Comparison of ENCODE assay signal across 8 mouse cellular contexts in the genomic region with DNA sequence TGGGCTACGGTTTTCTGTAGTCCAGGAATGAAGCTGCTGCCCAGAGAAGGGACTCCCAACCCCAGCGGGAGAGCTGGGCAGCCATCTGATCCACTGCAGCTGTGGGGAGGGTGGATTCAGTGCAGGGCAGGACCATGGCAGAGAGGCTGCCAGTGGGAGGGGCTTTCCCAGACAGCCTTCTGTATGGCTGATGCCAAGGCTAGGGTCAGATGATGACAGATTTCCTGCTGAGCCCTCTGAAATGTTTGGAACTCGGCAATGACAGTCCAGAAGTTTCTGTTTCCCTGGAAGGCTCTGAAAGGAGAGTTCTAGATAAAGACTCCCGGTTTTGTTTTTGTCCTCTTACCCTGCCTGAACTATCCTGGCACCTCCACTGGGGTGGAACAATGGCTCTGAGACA. TPM values are rescaled to one million over a fixed set of nuclear protein-coding genes. Genes with fewer than 3 reads are reported as not detected.
DNase-seq lines count a peak whose midpoint lies in the region; ATAC-seq and TF ChIP-seq lines count a peak whose summit lies in the region.

No protein-coding gene starts in this region.

- no peak for TF ChIP-seq EP300 in MEL (IDR thresholded peaks at IDR 0.05; ENCODE audit: low read depth in 1 of 2, low read length in 2 of 2)
- TF ChIP-seq EP300 in heart, postnatal 0 days (IDR thresholded peaks at IDR 0.05; ENCODE audit: low read depth) = no peak

- 0 out of 2 replicates have a peak, but pooled peaks have one; percentile 13 for ATAC-seq in common myeloid progenitor, adult 5-6 weeks (replicated peaks; ENCODE audit: low read depth, poor library complexity, severe bottlenecking)
- peak; percentile 84 for ATAC-seq in heart, postnatal 0 days (ENCODE audit: insufficient read depth, low read depth)
- ATAC-seq in limb, embryonic 14.5 days (ENCODE audit: low FRiP score, low read depth) = peak; percentile 36; the same call in 1 of the 2 replicates

- peak overlapping the region; percentile 96 for H3K27ac ChIP-seq in MEL (ENCODE audit: control insufficient read depth, low read depth, low read length)
- peak overlapping the region; percentile 95 for H3K27ac ChIP-seq in heart, postnatal 0 days (ENCODE audit: low read depth)
- H3K27ac ChIP-seq in limb, embryonic 14.5 days (replicated peaks; ENCODE audit: low read depth, low read length) = no peak overlapping the region; the same call in 1 of the 2 replicates
- H3K27ac ChIP-seq in midbrain, embryonic 10.5 days (replicated peaks) = no peak overlapping the region

- peak overlapping the region; percentile 71 for H3K9ac ChIP-seq in MEL (ENCODE audit: control insufficient read depth, low read depth, low read length, poor library complexity, severe bottlenecking)
- peak overlapping the region; percentile 31; the same call in 1 of the 2 replicates for H3K9ac ChIP-seq in heart, postnatal 0 days (replicated peaks; ENCODE audit: low read depth, low read length)
- H3K9ac ChIP-seq in limb, embryonic 14.5 days (ENCODE audit: low read depth, low read length, severe bottlenecking) = no peak overlapping the region

- H3K27me3 ChIP-seq in MEL (ENCODE audit: control insufficient read depth in 1 of 2, insufficient read depth in 2 of 2, low read length in 2 of 2) = no peaks in the 10 kb centered on the region
- H3K27me3 ChIP-seq in heart, postnatal 0 days (ENCODE audit: control insufficient read depth, insufficient read depth, low read length) = no peaks in the 10 kb centered on the region
- 0 out of 2 replicates have a peak, but pooled peaks cover 3% of the 10 kb centered on the region for H3K27me3 ChIP-seq in limb, embryonic 14.5 days (ENCODE audit: control insufficient read depth, insufficient read depth, low read length)
- no peaks in the 10 kb centered on the region for H3K27me3 ChIP-seq in midbrain, embryonic 10.5 days (ENCODE audit: low read depth, poor library complexity, severe bottlenecking)

- WGBS in heart, postnatal 0 days = 8% methylated on average over 4 of the region's 4 CpGs
- WGBS in limb, embryonic 14.5 days = 47% methylated on average over 4 of the region's 4 CpGs
- WGBS in midbrain, embryonic 10.5 days = 65% methylated on average over 4 of the region's 4 CpGs

- H3K4me1 ChIP-seq in MEL (ENCODE audit: control insufficient read depth in 1 of 2, insufficient read depth in 2 of 2, low read length in 2 of 2) = peaks cover 0 to 8% of the 10 kb centered on the region in 2 experiments; a peak in 2 of 4 replicates
- peaks cover 43% of the 10 kb centered on the region for H3K4me1 ChIP-seq in heart, postnatal 0 days (ENCODE audit: control insufficient read depth, insufficient read depth)
- H3K4me1 ChIP-seq in limb, embryonic 14.5 days (ENCODE audit: control insufficient read depth, insufficient read depth, low read length) = peaks cover 12% of the 10 kb centered on the region
- peaks cover 15% of the 10 kb centered on the region; the same call in 1 of the 2 replicates for H3K4me1 ChIP-seq in midbrain, embryonic 10.5 days

- peak overlapping the region; percentile 43 for H3K4me2 ChIP-seq in heart, postnatal 0 days (ENCODE audit: low read depth, low read length)
- H3K4me2 ChIP-seq in limb, embryonic 14.5 days (replicated peaks; ENCODE audit: low read depth, low read length, severe bottlenecking) = no peak overlapping the region

- peak; percentile 36 for DNase-seq in cerebellum, adult 11-12 months
- no peak for DNase-seq in cerebellum, adult 8-10 months
- DNase-seq in MEL (ENCODE audit: low read depth, low spot score) = peak; percentile 72
- DNase-seq in heart, postnatal 0 days (ENCODE audit: low spot score) = peak; percentile 90
- DNase-seq in limb, embryonic 14.5 days (ENCODE audit: low spot score) = peak; percentile 25
- DNase-seq in skeletal muscle tissue, adult 2 months (ENCODE audit: low read depth, low spot score) = peak; percentile 77
- DNase-seq in midbrain, embryonic 10.5 days (ENCODE audit: low spot score) = no peak

- peaks cover 0 to 7% of the 10 kb centered on the region in 2 experiments; a peak in 2 of 4 replicates for H3K36me3 ChIP-seq in MEL (ENCODE audit: control insufficient read depth in 1 of 2, insufficient read depth in 2 of 2, low read length in 2 of 2)
- 0 out of 2 replicates have a peak, but pooled peaks cover 6% of the 10 kb centered on the region for H3K36me3 ChIP-seq in heart, postnatal 0 days (replicated peaks; ENCODE audit: control insufficient read depth, insufficient read depth, low read length)
- H3K36me3 ChIP-seq in limb, embryonic 14.5 days (ENCODE audit: control insufficient read depth, insufficient read depth, low read length) = peaks cover 30% of the 10 kb centered on the region
- peaks cover 36% of the 10 kb centered on the region for H3K36me3 ChIP-seq in midbrain, embryonic 10.5 days

- no peak for TF ChIP-seq RAD21 in MEL (IDR thresholded peaks at IDR 0.05; ENCODE audit: low read depth, low read length)

- no peak for TF ChIP-seq POLR2A in MEL (IDR thresholded peaks at IDR 0.05; ENCODE audit: control insufficient read depth in 1 of 2, insufficient read depth in 1 of 2, low read depth in 1 of 2, low read length in 2 of 2, poor library complexity in 1 of 2)
- TF ChIP-seq POLR2A in limb, embryonic 14.5 days (IDR thresholded peaks at IDR 0.05; ENCODE audit: borderline replicate concordance, extremely low read depth, insufficient read depth, insufficient read length) = no peak

- H3K4me3 ChIP-seq in MEL (ENCODE audit: control insufficient read depth in 1 of 2, insufficient read depth in 1 of 2, low read depth in 2 of 2, low read length in 2 of 2) = peak overlapping the region; percentile 53 to 73
- H3K4me3 ChIP-seq in heart, postnatal 0 days (ENCODE audit: low read depth, low read length) = no peak overlapping the region
- no peak overlapping the region for H3K4me3 ChIP-seq in limb, embryonic 14.5 days (replicated peaks; ENCODE audit: low read length)
- H3K4me3 ChIP-seq in midbrain, embryonic 10.5 days = no peak overlapping the region

- no peak for TF ChIP-seq CTCF in MEL (IDR thresholded peaks at IDR 0.05 in 2 of 3, conservative IDR thresholded peaks at IDR 0.05 in 1 of 3; ENCODE audit: control insufficient read depth in 1 of 3, insufficient read depth in 1 of 3, low read depth in 2 of 3, low read length in 3 of 3, poor library complexity in 1 of 3, severe bottlenecking in 1 of 3)
- TF ChIP-seq CTCF in heart, postnatal 0 days (IDR thresholded peaks at IDR 0.05; ENCODE audit: low read depth) = no peak

- H3K79me2 ChIP-seq in MEL (ENCODE audit: control insufficient read depth, insufficient read depth, low read length, poor library complexity) = no peaks in the 10 kb centered on the region; the same call in 1 of the 2 replicates

- H3K9me3 ChIP-seq in MEL (replicated peaks; ENCODE audit: insufficient read depth, low read length) = no peaks in the 10 kb centered on the region
- H3K9me3 ChIP-seq in heart, postnatal 0 days (replicated peaks; ENCODE audit: control insufficient read depth, low read length) = no peaks in the 10 kb centered on the region
- peaks cover 4% of the 10 kb centered on the region; the same call in 1 of the 2 replicates for H3K9me3 ChIP-seq in limb, embryonic 14.5 days (ENCODE audit: control insufficient read depth, low read length)
- H3K9me3 ChIP-seq in midbrain, embryonic 10.5 days (replicated peaks) = peaks cover 6% of the 10 kb centered on the region; the same call in 1 of the 2 replicates

TF ChIP-seq in MEL, 35 proteins besides CTCF, POLR2A, EP300 and RAD21 (continues in another document):
- no peak for TF ChIP-seq USF2 (IDR thresholded peaks at IDR 0.05; ENCODE audit: borderline replicate concordance in 1 of 2, insufficient read depth in 1 of 2, low read depth in 1 of 2, low read length in 2 of 2)
- TF ChIP-seq NELFE (IDR thresholded peaks at IDR 0.05; ENCODE audit: low read depth, low read length) = no peak
- TF ChIP-seq KAT2A (conservative IDR thresholded peaks at IDR 0.05; ENCODE audit: low read depth, low read length) = no peak
- TF ChIP-seq MAFK (IDR thresholded peaks at IDR 0.05; ENCODE audit: borderline replicate concordance, low read depth, low read length) = no peak
- TF ChIP-seq GABPA (IDR thresholded peaks at IDR 0.05; ENCODE audit: low read depth, low read length) = no peak
- TF ChIP-seq TBP (IDR thresholded peaks at IDR 0.05; ENCODE audit: low read depth, low read length) = no peak
- TF ChIP-seq MYB (IDR thresholded peaks at IDR 0.05; ENCODE audit: low read depth, low read length) = no peak
- TF ChIP-seq MAX (IDR thresholded peaks at IDR 0.05; ENCODE audit: low read length) = no peak
- TF ChIP-seq BHLHE40 (IDR thresholded peaks at IDR 0.05; ENCODE audit: borderline replicate concordance, low read depth, low read length) = no peak
- TF ChIP-seq CHD2 (IDR thresholded peaks at IDR 0.05; ENCODE audit: low read length) = no peak
- no peak; the same call in 1 of the 2 replicates for TF ChIP-seq HCFC1 (IDR thresholded peaks at IDR 0.05; ENCODE audit: low read depth, low read length)
- TF ChIP-seq ZNF384 (IDR thresholded peaks at IDR 0.05; ENCODE audit: low read depth, low read length) = no peak
- no peak for TF ChIP-seq TAL1 (IDR thresholded peaks at IDR 0.05; ENCODE audit: low read length)
- TF ChIP-seq JUND (IDR thresholded peaks at IDR 0.05; ENCODE audit: low read depth, low read length) = no peak

RNA-seq across cellular contexts. Expression of gene Clic4, which starts 40.1 kb away (rescaled TPM):
- total RNA-seq in MEL (2012; rRNA removed) = 32.9 and 51.1 TPM in 2 replicates
- 100 to 1,000 TPM in 1 of 2 experiments, 10 to 100 TPM in 1; 83.8 to 274 TPM for polyA plus RNA-seq in MEL (2012; ENCODE audit: insufficient read depth in 1 of 2, insufficient read length in 2 of 2, low read depth in 1 of 2, low replicate concordance in 2 of 2, missing spikeins in 1 of 2)
- 79.0 and 80.4 TPM in 2 replicates for total RNA-seq in common myeloid progenitor, adult 5-6 weeks (2017)
- 239 and 307 TPM in 2 replicates for total RNA-seq in heart, postnatal 0 days (2014; rRNA removed; ENCODE audit: low replicate concordance)
- 213 and 235 TPM in 2 replicates for polyA plus RNA-seq in heart, postnatal 0 days (2015; fragmentation: Nextera tagmentation; extraction: Ambion mirVana)
- 68.0 and 72.1 TPM in 2 replicates for polyA plus RNA-seq in limb, embryonic 14.5 days (2012; rRNA removed)
- 88.2 and 98.9 TPM in 2 replicates for polyA plus RNA-seq in limb, embryonic 14.5 days (2014; fragmentation: Nextera tagmentation; extraction: Ambion mirVana)
- 224 and 229 TPM in 2 replicates for polyA plus RNA-seq in midbrain, embryonic 10.5 days (2016; fragmentation: Nextera tagmentation; extraction: Ambion mirVana)

RNA-seq across cellular contexts. Expression of gene Srrm1, which starts 40.4 kb away (rescaled TPM):
- total RNA-seq in MEL (2012; rRNA removed) = 26.9 and 29.4 TPM in 2 replicates
- polyA plus RNA-seq in MEL (2012; ENCODE audit: insufficient read depth in 1 of 2, insufficient read length in 2 of 2, low read depth in 1 of 2, low replicate concordance in 2 of 2, missing spikeins in 1 of 2) = 100 to 1,000 TPM; 138 to 285 TPM
- 206 and 227 TPM in 2 replicates for total RNA-seq in common myeloid progenitor, adult 5-6 weeks (2017)
- 18.6 and 22.6 TPM in 2 replicates for total RNA-seq in heart, postnatal 0 days (2014; rRNA removed; ENCODE audit: low replicate concordance)
- polyA plus RNA-seq in heart, postnatal 0 days (2015; fragmentation: Nextera tagmentation; extraction: Ambion mirVana) = 85.0 and 99.6 TPM in 2 replicates
- polyA plus RNA-seq in limb, embryonic 14.5 days (2012; rRNA removed) = 158 and 197 TPM in 2 replicates
- 176 and 202 TPM in 2 replicates for polyA plus RNA-seq in limb, embryonic 14.5 days (2014; fragmentation: Nextera tagmentation; extraction: Ambion mirVana)
- polyA plus RNA-seq in midbrain, embryonic 10.5 days (2016; fragmentation: Nextera tagmentation; extraction: Ambion mirVana) = 222 and 230 TPM in 2 replicates

Comparison
In these comparisons a context has a peak if more than half of its experiments do, and no peak if none do; other contexts are left out.
1. DNase-seq: peak in cerebellum, adult 11-12 months (single experiment), MEL (single experiment), heart, postnatal 0 days (single experiment), limb, embryonic 14.5 days (single experiment) and skeletal muscle tissue, adult 2 months (single experiment); none in cerebellum, adult 8-10 months (single experiment) and midbrain, embryonic 10.5 days (single experiment).
2. H3K27ac ChIP-seq: peak in MEL (single experiment) and heart, postnatal 0 days (single experiment); none in limb, embryonic 14.5 days (single experiment) and midbrain, embryonic 10.5 days (single experiment).
3. H3K4me3 ChIP-seq: peak in MEL (2 of 2); none in heart, postnatal 0 days (single experiment), limb, embryonic 14.5 days (single experiment) and midbrain, embryonic 10.5 days (single experiment).
4. ATAC-seq: peak in every context shown above with its lines; median percentile 84 in heart, postnatal 0 days; 36 in limb, embryonic 14.5 days; 13 in common myeloid progenitor, adult 5-6 weeks.